Comparison of ENCODE assay signal across 24 mouse cellular contexts in genomic region chr9:16899060-16899459, GRCm38 (mm10).
DNase-seq lines count a peak whose midpoint lies in the region; ATAC-seq and TF ChIP-seq lines count a peak whose summit lies in the region.
"Had no signal": no experiment of that assay in that cellular context is flagged by ENCODE, and none has a peak within 500 bp of the region (broad histone marks: within the 10 kb centered on the region; RNA-seq: fewer than 3 reads in every experiment).

No protein-coding gene starts in this region.

- no peak for TF ChIP-seq CTCF in midbrain, postnatal 0 days (IDR thresholded peaks at IDR 0.05)
- TF ChIP-seq CTCF in intestine, postnatal 0 days (IDR thresholded peaks at IDR 0.05; ENCODE audit: low read depth), result no peak

- H3K4me2 ChIP-seq in midbrain, postnatal 0 days (ENCODE audit: low read depth, low read length, poor library complexity, severe bottlenecking), result no peak overlapping the region
- no peak overlapping the region for H3K4me2 ChIP-seq in midbrain, embryonic 13.5 days (replicated peaks)
- H3K4me2 ChIP-seq in neural tube, embryonic 13.5 days, result no peak overlapping the region
- no peak overlapping the region for H3K4me2 ChIP-seq in intestine, postnatal 0 days (replicated peaks; ENCODE audit: low read depth)
- H3K4me2 ChIP-seq: embryonic facial prominence, embryonic 15.5 days; hindbrain, embryonic 15.5 days had no signal

- H3K27me3 ChIP-seq in midbrain, postnatal 0 days (ENCODE audit: insufficient read depth, low read length), result no peaks in the 10 kb centered on the region
- H3K27me3 ChIP-seq in midbrain, embryonic 13.5 days, result no peaks in the 10 kb centered on the region
- no peaks in the 10 kb centered on the region for H3K27me3 ChIP-seq in neural tube, embryonic 13.5 days
- H3K27me3 ChIP-seq in intestine, postnatal 0 days (replicated peaks; ENCODE audit: control insufficient read depth, insufficient read depth, low read length), result no peaks in the 10 kb centered on the region
- H3K27me3 ChIP-seq: CH12.LX; embryonic facial prominence, embryonic 15.5 days; hindbrain, embryonic 15.5 days; Patski had no signal

- DNase-seq in embryo, embryonic 10 days (ENCODE audit: low spot score), result peak; percentile 8
- no peak for DNase-seq in embryo, embryonic 9.5 days (ENCODE audit: extremely low spot score)
- peak; percentile 3 for DNase-seq in midbrain, postnatal 0 days (ENCODE audit: low spot score)
- DNase-seq: adrenal gland, postnatal 14 days; cerebellum, adult 2 months; cerebellum, postnatal 36 days; gastrocnemius, adult 2 months; gastrocnemius, postnatal 36 days; heart, adult 11 months; heart, postnatal 10 days; heart, postnatal 4 days had no signal

- no peak for ATAC-seq in midbrain, postnatal 0 days (ENCODE audit: low FRiP score)
- ATAC-seq in midbrain, embryonic 13.5 days, result no peak
- peak; percentile 71; the same call in 1 of the 2 replicates for ATAC-seq in neural tube, embryonic 13.5 days (ENCODE audit: low read depth)
- no peak for ATAC-seq in intestine, postnatal 0 days
- ATAC-seq: activated CD4-positive, CD25-positive, alpha-beta regulatory T cell, adult 4 months; forebrain, embryonic 14.5 days; inflammation-experienced regulatory T-cells, adult 6 months; Patski had no signal

- H3K9me3 ChIP-seq in midbrain, postnatal 0 days (ENCODE audit: low read length), result no peaks in the 10 kb centered on the region
- H3K9me3 ChIP-seq in midbrain, embryonic 13.5 days, result no peaks in the 10 kb centered on the region
- no peaks in the 10 kb centered on the region for H3K9me3 ChIP-seq in neural tube, embryonic 13.5 days
- H3K9me3 ChIP-seq in intestine, postnatal 0 days (ENCODE audit: control insufficient read depth), result no peaks in the 10 kb centered on the region
- H3K9me3 ChIP-seq: embryonic facial prominence, embryonic 15.5 days; forebrain, embryonic 10.5 days; heart, embryonic 10.5 days; hindbrain, embryonic 15.5 days had no signal

- no peaks in the 10 kb centered on the region for H3K4me1 ChIP-seq in midbrain, postnatal 0 days (ENCODE audit: insufficient read depth, low read length)
- H3K4me1 ChIP-seq in midbrain, embryonic 13.5 days (replicated peaks), result no peaks in the 10 kb centered on the region
- H3K4me1 ChIP-seq in neural tube, embryonic 13.5 days (replicated peaks), result 0 out of 2 replicates have a peak, but pooled peaks cover 3% of the 10 kb centered on the region
- no peaks in the 10 kb centered on the region for H3K4me1 ChIP-seq in intestine, postnatal 0 days (replicated peaks; ENCODE audit: control insufficient read depth, insufficient read depth, low read length)
- H3K4me1 ChIP-seq: embryonic facial prominence, embryonic 15.5 days; forebrain, embryonic 10.5 days; heart, embryonic 10.5 days; hindbrain, embryonic 15.5 days had no signal

- WGBS in midbrain, postnatal 0 days, result 80% methylated on average over 2 of the region's 2 CpGs
- 87% methylated on average over 2 of the region's 2 CpGs for WGBS in midbrain, embryonic 13.5 days
- 21% methylated on average over 2 of the region's 2 CpGs for WGBS in neural tube, embryonic 13.5 days
- 63% methylated on average over 2 of the region's 2 CpGs for WGBS in intestine, postnatal 0 days

- no peak overlapping the region for H3K9ac ChIP-seq in midbrain, postnatal 0 days (replicated peaks; ENCODE audit: low read length, poor library complexity, severe bottlenecking)
- H3K9ac ChIP-seq in midbrain, embryonic 13.5 days (replicated peaks), result no peak overlapping the region
- no peak overlapping the region for H3K9ac ChIP-seq in neural tube, embryonic 13.5 days
- H3K9ac ChIP-seq in intestine, postnatal 0 days (ENCODE audit: low read depth, low read length), result no peak overlapping the region
- H3K9ac ChIP-seq: embryonic facial prominence, embryonic 15.5 days; hindbrain, embryonic 15.5 days had no signal

- H3K4me3 ChIP-seq in midbrain, postnatal 0 days (ENCODE audit: low read depth, low read length), result no peak overlapping the region
- no peak overlapping the region for H3K4me3 ChIP-seq in midbrain, embryonic 13.5 days (replicated peaks)
- no peak overlapping the region for H3K4me3 ChIP-seq in neural tube, embryonic 13.5 days
- no peak overlapping the region for H3K4me3 ChIP-seq in intestine, postnatal 0 days (ENCODE audit: low read depth, low read length)
- H3K4me3 ChIP-seq: embryonic facial prominence, embryonic 15.5 days; erythroblast, embryonic 14.5 days; forebrain, embryonic 10.5 days; gastrocnemius, adult 2 months; heart, embryonic 10.5 days; hindbrain, embryonic 15.5 days had no signal

- H3K36me3 ChIP-seq in midbrain, postnatal 0 days (ENCODE audit: insufficient read depth, low read length), result no peaks in the 10 kb centered on the region
- no peaks in the 10 kb centered on the region for H3K36me3 ChIP-seq in midbrain, embryonic 13.5 days
- H3K36me3 ChIP-seq in neural tube, embryonic 13.5 days, result no peaks in the 10 kb centered on the region
- H3K36me3 ChIP-seq in intestine, postnatal 0 days (ENCODE audit: control insufficient read depth, insufficient read depth), result no peaks in the 10 kb centered on the region
- H3K36me3 ChIP-seq: embryonic facial prominence, embryonic 15.5 days; forebrain, embryonic 10.5 days; heart, embryonic 10.5 days; hindbrain, embryonic 15.5 days had no signal

- no peak overlapping the region for H3K27ac ChIP-seq in midbrain, postnatal 0 days (ENCODE audit: low read depth, low read length)
- H3K27ac ChIP-seq in midbrain, embryonic 13.5 days, result no peak overlapping the region
- H3K27ac ChIP-seq in neural tube, embryonic 13.5 days (replicated peaks), result no peak overlapping the region; the same call in 1 of the 2 replicates
- H3K27ac ChIP-seq in intestine, postnatal 0 days (ENCODE audit: low read depth, low read length), result no peak overlapping the region
- H3K27ac ChIP-seq: embryonic facial prominence, embryonic 15.5 days; forebrain, embryonic 10.5 days; gastrocnemius, adult 2 months; heart, embryonic 10.5 days; hindbrain, embryonic 15.5 days had no signal
